Mouse (Mus musculus) lung, postnatal 0 days (tissue): ENCODE data around the gene Evx2.

ENCODE experiments used
- CTCF ChIP-seq: IDR thresholded peaks from 2 replicates; pipeline ENCODE4 v1.5.1; 2016; ENCODE audit warnings: antibody characterized with exemption, mild to moderate bottlenecking
- EP300 ChIP-seq: IDR thresholded peaks from 2 replicates; pipeline ENCODE4 v1.6.1; 2016; ENCODE audit warnings: antibody characterized with exemption, mild to moderate bottlenecking, control low read depth

- no peak for TF ChIP-seq CTCF
- TF ChIP-seq EP300: no peak
Measured at GRCm38 (mm10) chr2:74667842-74668357, 8.5 kb upstream of the Evx2 start, which contains the start of gene Hoxd13.
